Mouse (Mus musculus): ENCODE results near the gene Plppr2. TPM values are rescaled to one million over a fixed set of nuclear protein-coding genes. Genes with fewer than 3 reads are reported as not detected.

Plppr2 gene
- polyA plus RNA-seq, 1 experiment from 2014 or later: 5.3 TPM

- 14% methylated on average over 26 of the region's 26 CpGs for WGBS (ENCODE audit: insufficient replicate concordance)
- Histone ChIP-seq H3K4me2 (peak overlapping the region; percentile 94), H3K27me3 (ENCODE audit: control insufficient read depth, insufficient read depth, low read length) (peaks cover 21% of the 10 kb centered on the region), H3K9ac (ENCODE audit: low read depth, low read length) (peak overlapping the region; percentile 71), H3K9me3 (replicated peaks; ENCODE audit: control insufficient read depth, low read length) (no peaks in the 10 kb centered on the region), H3K27ac (ENCODE audit: low read depth, low read length) (no peak overlapping the region; the same call in 1 of the 2 replicates), H3K36me3 (ENCODE audit: control insufficient read depth, insufficient read depth, low read length) (no peaks in the 10 kb centered on the region; the same call in 1 of the 2 replicates), H3K4me3 (ENCODE audit: low read depth, low read length) (peak overlapping the region; percentile 57), H3K4me1 (ENCODE audit: control insufficient read depth, insufficient read depth, low read length) (peaks cover 24% of the 10 kb centered on the region)
- no peak for ATAC-seq (replicated peaks; ENCODE audit: insufficient number of reproducible peaks, low FRiP score, low TSS enrichment)
Observed at GRCm38 (mm10) chr9:21960558-21961208, 23.9 kb downstream of the Plppr2 start.

- peak overlapping the region; percentile 94 for H3K4me2 ChIP-seq
- no peaks in the 10 kb centered on the region; the same call in 1 of the 2 replicates for H3K36me3 ChIP-seq (ENCODE audit: control insufficient read depth, insufficient read depth, low read length)
- peak overlapping the region; percentile 57 for H3K4me3 ChIP-seq (ENCODE audit: low read depth, low read length)
- 2% methylated on average over 35 of the region's 35 CpGs for WGBS (ENCODE audit: insufficient replicate concordance)
- H3K27me3 ChIP-seq (ENCODE audit: control insufficient read depth, insufficient read depth, low read length): peaks cover 21% of the 10 kb centered on the region
- H3K4me1 ChIP-seq (ENCODE audit: control insufficient read depth, insufficient read depth, low read length): peaks cover 24% of the 10 kb centered on the region
- peak overlapping the region; percentile 71 for H3K9ac ChIP-seq (ENCODE audit: low read depth, low read length)
- ATAC-seq (replicated peaks; ENCODE audit: insufficient number of reproducible peaks, low FRiP score, low TSS enrichment): no peak
- H3K9me3 ChIP-seq (replicated peaks; ENCODE audit: control insufficient read depth, low read length): no peaks in the 10 kb centered on the region
- H3K27ac ChIP-seq (ENCODE audit: low read depth, low read length): peak overlapping the region; percentile 74
Observed at GRCm38 (mm10) chr9:21961366-21961980, 24.6 kb downstream of the Plppr2 start.

GRCm38 (mm10) chr9:21962010-21962409, 25.2 kb downstream of the Plppr2 start:
- WGBS (ENCODE audit: insufficient replicate concordance): 0% methylated on average over 14 of the region's 15 CpGs
- ATAC-seq (replicated peaks; ENCODE audit: insufficient number of reproducible peaks, low FRiP score, low TSS enrichment): no peak
- H3K27me3 ChIP-seq (ENCODE audit: control insufficient read depth, insufficient read depth, low read length): peaks cover 21% of the 10 kb centered on the region
- no peaks in the 10 kb centered on the region for H3K9me3 ChIP-seq (replicated peaks; ENCODE audit: control insufficient read depth, low read length)
- peak overlapping the region; percentile 57 for H3K4me3 ChIP-seq (ENCODE audit: low read depth, low read length)
- H3K36me3 ChIP-seq (ENCODE audit: control insufficient read depth, insufficient read depth, low read length): no peaks in the 10 kb centered on the region; the same call in 1 of the 2 replicates
- peak overlapping the region; percentile 94 for H3K4me2 ChIP-seq
- peak overlapping the region; percentile 74 for H3K27ac ChIP-seq (ENCODE audit: low read depth, low read length)
- peak overlapping the region; percentile 71 for H3K9ac ChIP-seq (ENCODE audit: low read depth, low read length)
- H3K4me1 ChIP-seq (ENCODE audit: control insufficient read depth, insufficient read depth, low read length): peaks cover 24% of the 10 kb centered on the region

DNA sequence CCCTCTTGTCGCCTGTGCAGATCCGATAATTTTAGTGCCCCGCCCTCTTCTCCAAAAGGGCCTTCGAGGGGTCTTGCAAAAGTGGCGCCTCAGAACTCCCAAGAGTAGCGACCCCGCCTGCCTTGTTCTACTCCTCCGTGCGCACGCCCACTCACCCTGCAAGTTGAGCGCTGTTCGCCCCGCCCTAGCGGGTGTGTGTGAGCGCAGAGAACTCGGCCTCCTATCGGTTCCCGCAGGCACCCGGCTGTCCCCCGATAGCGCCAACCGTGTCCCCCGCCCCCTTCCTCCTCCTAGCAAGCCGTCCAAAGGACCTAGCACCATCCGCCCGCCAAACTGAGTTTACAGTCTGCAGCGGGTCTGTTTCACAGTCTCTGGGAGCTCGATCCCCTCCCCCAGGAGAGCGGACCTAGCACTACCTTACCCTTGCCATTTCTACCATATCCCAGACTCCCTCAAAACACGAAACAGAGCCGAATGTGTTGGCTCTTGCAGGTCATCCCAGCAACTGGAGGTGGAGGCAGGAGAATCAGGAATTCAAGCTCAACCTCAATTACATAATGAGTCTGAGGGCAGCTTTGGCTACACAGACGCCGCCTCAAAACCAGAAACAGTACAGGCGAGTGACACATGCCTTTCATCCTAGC, 25.7 kb downstream of the Plppr2 start:
- ATAC-seq (replicated peaks; ENCODE audit: insufficient number of reproducible peaks, low FRiP score, low TSS enrichment): peak; percentile 86
- peak overlapping the region; percentile 71 for H3K9ac ChIP-seq (ENCODE audit: low read depth, low read length)
- H3K4me1 ChIP-seq (ENCODE audit: control insufficient read depth, insufficient read depth, low read length): peaks cover 24% of the 10 kb centered on the region
- H3K4me2 ChIP-seq: peak overlapping the region; percentile 94
- WGBS (ENCODE audit: insufficient replicate concordance): 2% methylated on average over 34 of the region's 34 CpGs
- no peaks in the 10 kb centered on the region for H3K9me3 ChIP-seq (replicated peaks; ENCODE audit: control insufficient read depth, low read length)
- H3K4me3 ChIP-seq (ENCODE audit: low read depth, low read length): peak overlapping the region; percentile 57
- H3K36me3 ChIP-seq (ENCODE audit: control insufficient read depth, insufficient read depth, low read length): no peaks in the 10 kb centered on the region; the same call in 1 of the 2 replicates
- peak overlapping the region; percentile 74 for H3K27ac ChIP-seq (ENCODE audit: low read depth, low read length)
- H3K27me3 ChIP-seq (ENCODE audit: control insufficient read depth, insufficient read depth, low read length): peaks cover 21% of the 10 kb centered on the region

GRCm38 (mm10) chr9:21963417-21963816, 26.6 kb downstream of the Plppr2 start, which contains the start of gene Epor:
TSS of gene Epor (minus strand) at chr9:21963506.
- H3K27ac ChIP-seq (ENCODE audit: low read depth, low read length): peak within 1 kb of the TSS; percentile 74
- peak; percentile 83 for ATAC-seq (replicated peaks; ENCODE audit: insufficient number of reproducible peaks, low FRiP score, low TSS enrichment)
- 12% methylated on average over 8 of the region's 8 CpGs for WGBS (ENCODE audit: insufficient replicate concordance)
- peak within 1 kb of the TSS; percentile 94 for H3K4me2 ChIP-seq
- no peaks in the 10 kb centered on the region; the same call in 1 of the 2 replicates for H3K36me3 ChIP-seq (ENCODE audit: control insufficient read depth, insufficient read depth, low read length)
- peak within 1 kb of the TSS; percentile 71 for H3K9ac ChIP-seq (ENCODE audit: low read depth, low read length)
- peak within 1 kb of the TSS; percentile 57 for H3K4me3 ChIP-seq (ENCODE audit: low read depth, low read length)
- no peaks in the 10 kb centered on the region for H3K9me3 ChIP-seq (replicated peaks; ENCODE audit: control insufficient read depth, low read length)
- peaks cover 24% of the 10 kb centered on the region for H3K4me1 ChIP-seq (ENCODE audit: control insufficient read depth, insufficient read depth, low read length)
- peaks cover 21% of the 10 kb centered on the region for H3K27me3 ChIP-seq (ENCODE audit: control insufficient read depth, insufficient read depth, low read length)

GRCm38 (mm10) chr9:21968883-21969282, 32.0 kb downstream of the Plppr2 start:
- ATAC-seq (replicated peaks; ENCODE audit: insufficient number of reproducible peaks, low FRiP score, low TSS enrichment): no peak
- Histone ChIP-seq H3K4me1 (ENCODE audit: control insufficient read depth, insufficient read depth, low read length) (0 out of 2 replicates have a peak, but pooled peaks cover under 1% of the 10 kb centered on the region), H3K9me3 (replicated peaks; ENCODE audit: control insufficient read depth, low read length) (no peaks in the 10 kb centered on the region), H3K27me3 (ENCODE audit: control insufficient read depth, insufficient read depth, low read length) (no peaks in the 10 kb centered on the region), H3K9ac (ENCODE audit: low read depth, low read length) (no peak overlapping the region), H3K4me2 (no peak overlapping the region), H3K27ac (ENCODE audit: low read depth, low read length) (no peak overlapping the region), H3K4me3 (ENCODE audit: low read depth, low read length) (no peak overlapping the region), H3K36me3 (ENCODE audit: control insufficient read depth, insufficient read depth, low read length) (no peaks in the 10 kb centered on the region)
- 57% methylated on average over 6 of the region's 6 CpGs for WGBS (ENCODE audit: insufficient replicate concordance)

GRCm38 (mm10) chr9:21969304-21969703, 32.5 kb downstream of the Plppr2 start:
- H3K9ac ChIP-seq (ENCODE audit: low read depth, low read length): no peak overlapping the region
- H3K27me3 ChIP-seq (ENCODE audit: control insufficient read depth, insufficient read depth, low read length): no peaks in the 10 kb centered on the region
- H3K27ac ChIP-seq (ENCODE audit: low read depth, low read length): no peak overlapping the region
- no peak overlapping the region for H3K4me2 ChIP-seq
- H3K4me1 ChIP-seq (ENCODE audit: control insufficient read depth, insufficient read depth, low read length): no peaks in the 10 kb centered on the region
- H3K4me3 ChIP-seq (ENCODE audit: low read depth, low read length): no peak overlapping the region
- H3K36me3 ChIP-seq (ENCODE audit: control insufficient read depth, insufficient read depth, low read length): no peaks in the 10 kb centered on the region
- no peak for ATAC-seq (replicated peaks; ENCODE audit: insufficient number of reproducible peaks, low FRiP score, low TSS enrichment)
- WGBS (ENCODE audit: insufficient replicate concordance): 80% methylated on average over 4 of the region's 4 CpGs
- no peaks in the 10 kb centered on the region for H3K9me3 ChIP-seq (replicated peaks; ENCODE audit: control insufficient read depth, low read length)

GRCm38 (mm10) chr9:21976626-21977175, 39.9 kb downstream of the Plppr2 start:
- no peak for ATAC-seq (replicated peaks; ENCODE audit: insufficient number of reproducible peaks, low FRiP score, low TSS enrichment)
- 88% methylated on average over 10 of the region's 10 CpGs for WGBS (ENCODE audit: insufficient replicate concordance)

More at GRCm38 (mm10) chr9:21976626-21977175, 39.9 kb downstream of the Plppr2 start:
- Histone ChIP-seq H3K9me3 (replicated peaks; ENCODE audit: control insufficient read depth, low read length) (no peaks in the 10 kb centered on the region), H3K4me2 (no peak overlapping the region), H3K4me1 (ENCODE audit: control insufficient read depth, insufficient read depth, low read length) (no peaks in the 10 kb centered on the region), H3K36me3 (ENCODE audit: control insufficient read depth, insufficient read depth, low read length) (no peaks in the 10 kb centered on the region), H3K4me3 (ENCODE audit: low read depth, low read length) (no peak overlapping the region), H3K9ac (ENCODE audit: low read depth, low read length) (no peak overlapping the region), H3K27ac (ENCODE audit: low read depth, low read length) (no peak overlapping the region), H3K27me3 (ENCODE audit: control insufficient read depth, insufficient read depth, low read length) (peaks cover 13% of the 10 kb centered on the region)

All from heart, embryonic 11.5 days (tissue).